15 mouse cellular contexts compared by ENCODE assay signal in genomic region chr15:96281236-96281635, GRCm38 (mm10). TPM values are rescaled to one million over a fixed set of nuclear protein-coding genes. Genes with fewer than 3 reads are reported as not detected.
A peak's percentile ranks its signal among the peaks of the same experiment; 100 is the strongest.
DNase-seq lines count a peak whose midpoint lies in the region; ATAC-seq lines count a peak whose summit lies in the region.
"Had no signal": no experiment of that assay in that cellular context is flagged by ENCODE, and none has a peak within 500 bp of the region (broad histone marks: within the 10 kb centered on the region; RNA-seq: fewer than 3 reads in every experiment).

No protein-coding gene starts in this region.

- no peak for DNase-seq in hindbrain, embryonic 14.5 days (ENCODE audit: low spot score)
- peak; percentile 44 for DNase-seq in ZHBTc4 (ENCODE audit: low read depth, low spot score)
- no peak for DNase-seq in gastrocnemius, adult 18-20 months (ENCODE audit: low spot score)
- no peak for DNase-seq in cerebellum, adult 11 months
- DNase-seq: adrenal gland, postnatal 36 days; cerebellum, postnatal 36 days; gastrocnemius, postnatal 14 days; kidney, adult 2 months; right cerebral cortex, postnatal 25 days; thymus, postnatal 25 days had no signal

- H3K9ac ChIP-seq in forebrain, embryonic 13.5 days, result no peak overlapping the region
- no peak overlapping the region for H3K9ac ChIP-seq in forebrain, embryonic 12.5 days
- no peak overlapping the region for H3K9ac ChIP-seq in hindbrain, embryonic 14.5 days
- H3K9ac ChIP-seq in hindbrain, embryonic 12.5 days, result no peak overlapping the region
- H3K9ac ChIP-seq in neural tube, embryonic 13.5 days, result no peak overlapping the region
- H3K9ac ChIP-seq: liver, embryonic 15.5 days had no signal

- H3K27ac ChIP-seq in forebrain, embryonic 13.5 days, result no peak overlapping the region
- H3K27ac ChIP-seq in forebrain, embryonic 12.5 days, result no peak overlapping the region
- no peak overlapping the region for H3K27ac ChIP-seq in hindbrain, embryonic 14.5 days
- no peak overlapping the region for H3K27ac ChIP-seq in hindbrain, embryonic 12.5 days
- no peak overlapping the region for H3K27ac ChIP-seq in neural tube, embryonic 13.5 days (replicated peaks)
- H3K27ac ChIP-seq: liver, embryonic 15.5 days had no signal

- WGBS in forebrain, embryonic 13.5 days, result 80% methylated on average over 5 of the region's 5 CpGs
- WGBS in forebrain, embryonic 12.5 days, result 86% methylated on average over 5 of the region's 5 CpGs
- WGBS in hindbrain, embryonic 14.5 days, result 78% methylated on average over 5 of the region's 5 CpGs
- WGBS in hindbrain, embryonic 12.5 days, result 84% methylated on average over 5 of the region's 5 CpGs
- WGBS in neural tube, embryonic 13.5 days, result 86% methylated on average over 5 of the region's 5 CpGs

- no peaks in the 10 kb centered on the region for H3K27me3 ChIP-seq in forebrain, embryonic 13.5 days
- no peaks in the 10 kb centered on the region for H3K27me3 ChIP-seq in forebrain, embryonic 12.5 days
- no peaks in the 10 kb centered on the region for H3K27me3 ChIP-seq in hindbrain, embryonic 14.5 days (ENCODE audit: control insufficient read depth, insufficient read depth, low read length)
- H3K27me3 ChIP-seq in hindbrain, embryonic 12.5 days, result no peaks in the 10 kb centered on the region
- no peaks in the 10 kb centered on the region for H3K27me3 ChIP-seq in neural tube, embryonic 13.5 days
- H3K27me3 ChIP-seq: liver, embryonic 15.5 days had no signal

- peaks cover 43% of the 10 kb centered on the region for H3K36me3 ChIP-seq in forebrain, embryonic 13.5 days (ENCODE audit: poor library complexity, severe bottlenecking)
- H3K36me3 ChIP-seq in forebrain, embryonic 12.5 days (replicated peaks), result peaks cover 48% of the 10 kb centered on the region
- H3K36me3 ChIP-seq in hindbrain, embryonic 14.5 days (replicated peaks; ENCODE audit: control insufficient read depth, insufficient read depth), result peaks cover 37% of the 10 kb centered on the region
- peaks cover 31% of the 10 kb centered on the region for H3K36me3 ChIP-seq in hindbrain, embryonic 12.5 days
- H3K36me3 ChIP-seq in neural tube, embryonic 13.5 days, result peaks cover 44% of the 10 kb centered on the region

- no peak overlapping the region for H3K4me3 ChIP-seq in forebrain, embryonic 13.5 days
- no peak overlapping the region for H3K4me3 ChIP-seq in forebrain, embryonic 12.5 days (replicated peaks)
- peak overlapping the region; percentile 96; the same call in 1 of the 2 replicates for H3K4me3 ChIP-seq in hindbrain, embryonic 14.5 days (replicated peaks; ENCODE audit: low read length)
- H3K4me3 ChIP-seq in hindbrain, embryonic 12.5 days, result no peak overlapping the region
- 0 out of 2 replicates have a peak overlapping the region, but pooled peaks have one; percentile 93 for H3K4me3 ChIP-seq in neural tube, embryonic 13.5 days
- H3K4me3 ChIP-seq: liver, embryonic 15.5 days had no signal

- H3K4me1 ChIP-seq in forebrain, embryonic 13.5 days, result peaks cover 35% of the 10 kb centered on the region
- peaks cover 30% of the 10 kb centered on the region for H3K4me1 ChIP-seq in forebrain, embryonic 12.5 days
- peaks cover 28% of the 10 kb centered on the region for H3K4me1 ChIP-seq in hindbrain, embryonic 14.5 days (replicated peaks; ENCODE audit: control insufficient read depth, insufficient read depth, low read length)
- peaks cover 28% of the 10 kb centered on the region for H3K4me1 ChIP-seq in hindbrain, embryonic 12.5 days
- H3K4me1 ChIP-seq in neural tube, embryonic 13.5 days (replicated peaks), result peaks cover 50% of the 10 kb centered on the region

- no peak for ATAC-seq in forebrain, embryonic 13.5 days
- ATAC-seq in forebrain, embryonic 12.5 days (ENCODE audit: low FRiP score), result no peak
- no peak for ATAC-seq in hindbrain, embryonic 14.5 days (ENCODE audit: low FRiP score)
- ATAC-seq in hindbrain, embryonic 12.5 days (ENCODE audit: low FRiP score), result no peak
- ATAC-seq in neural tube, embryonic 13.5 days (ENCODE audit: low read depth), result no peak

- H3K9me3 ChIP-seq in forebrain, embryonic 13.5 days (replicated peaks), result peaks cover 5% of the 10 kb centered on the region; the same call in 1 of the 2 replicates
- H3K9me3 ChIP-seq in forebrain, embryonic 12.5 days, result 0 out of 2 replicates have a peak, but pooled peaks cover 4% of the 10 kb centered on the region
- 0 out of 2 replicates have a peak, but pooled peaks cover 4% of the 10 kb centered on the region for H3K9me3 ChIP-seq in hindbrain, embryonic 14.5 days (ENCODE audit: control insufficient read depth, low read length)
- H3K9me3 ChIP-seq in hindbrain, embryonic 12.5 days (replicated peaks), result 0 out of 2 replicates have a peak, but pooled peaks cover 4% of the 10 kb centered on the region
- no peaks in the 10 kb centered on the region for H3K9me3 ChIP-seq in neural tube, embryonic 13.5 days
- H3K9me3 ChIP-seq: liver, embryonic 15.5 days had no signal

- H3K4me2 ChIP-seq in forebrain, embryonic 13.5 days, result peak overlapping the region; percentile 88
- no peak overlapping the region for H3K4me2 ChIP-seq in forebrain, embryonic 12.5 days
- peak overlapping the region; percentile 94 for H3K4me2 ChIP-seq in hindbrain, embryonic 14.5 days (replicated peaks)
- no peak overlapping the region; the same call in 1 of the 2 replicates for H3K4me2 ChIP-seq in hindbrain, embryonic 12.5 days (replicated peaks)
- H3K4me2 ChIP-seq in neural tube, embryonic 13.5 days, result peak overlapping the region; percentile 84
- H3K4me2 ChIP-seq: liver, embryonic 15.5 days had no signal

RNA-seq across cellular contexts. Expression of gene Arid2, which starts 6.1 kb away (rescaled TPM):
- polyA plus RNA-seq in forebrain, embryonic 13.5 days (2015; fragmentation: Nextera tagmentation; extraction: Ambion mirVana), result 28.9 and 32.4 TPM in 2 replicates
- 38.7 and 41.7 TPM in 2 replicates for polyA plus RNA-seq in forebrain, embryonic 12.5 days (2016; fragmentation: Nextera tagmentation; extraction: Ambion mirVana)
- polyA plus RNA-seq in hindbrain, embryonic 14.5 days (2014; fragmentation: Nextera tagmentation; extraction: Ambion mirVana), result 23.2 and 23.7 TPM in 2 replicates
- polyA plus RNA-seq in hindbrain, embryonic 12.5 days (2016; fragmentation: Nextera tagmentation; extraction: Ambion mirVana), result 34.4 and 37.3 TPM in 2 replicates
- polyA plus RNA-seq in neural tube, embryonic 13.5 days (2015; fragmentation: Nextera tagmentation; extraction: Ambion mirVana), result 23.9 and 27.0 TPM in 2 replicates
- total RNA-seq in gastrocnemius, adult 18-20 months (2021), result 10 to 100 TPM; 10.5 to 12.0 TPM

Comparison
In these comparisons a context has a peak if more than half of its experiments do, and no peak if none do; other contexts are left out.
1. H3K4me2 ChIP-seq: peak in forebrain, embryonic 13.5 days (single experiment), hindbrain, embryonic 14.5 days (single experiment) and neural tube, embryonic 13.5 days (single experiment); none in forebrain, embryonic 12.5 days (single experiment) and hindbrain, embryonic 12.5 days (single experiment).
2. H3K4me3 ChIP-seq: peak in hindbrain, embryonic 14.5 days (single experiment) and neural tube, embryonic 13.5 days (single experiment); none in forebrain, embryonic 13.5 days (single experiment), forebrain, embryonic 12.5 days (single experiment) and hindbrain, embryonic 12.5 days (single experiment).